Mouse (Mus musculus) small intestine, adult 2 months (tissue): ENCODE results near the gene Mrpl43. TPM values are rescaled to one million over a fixed set of nuclear protein-coding genes. Genes with fewer than 3 reads are reported as not detected.

Experiments
- H3K27ac ChIP-seq: fragments of 200-500 bp; 2 replicates; pipeline ENCODE4 v1.5.1; 2012; ENCODE audit warnings: low read depth, low read length, control low read depth, inconsistent platforms; ENCODE audit not compliant: insufficient read depth
- H3K27me3 ChIP-seq: fragments of 200-500 bp; 2 replicates; pipeline ENCODE4 v1.6.1; 2012; ENCODE audit warnings: mild to moderate bottlenecking, moderate library complexity, low read length, inconsistent platforms; ENCODE audit not compliant: control insufficient read depth, insufficient read depth
- H3K36me3 ChIP-seq: fragments of 200-500 bp; 2 replicates; pipeline ENCODE4 v1.6.1; 2012; ENCODE audit warnings: mild to moderate bottlenecking, low read length, control low read depth, inconsistent platforms; ENCODE audit not compliant: control insufficient read depth, insufficient read depth
- H3K4me1 ChIP-seq: fragments of 200-500 bp; 2 replicates; pipeline ENCODE4 v1.6.1; 2012; ENCODE audit warnings: low read length, inconsistent platforms, mixed read lengths; ENCODE audit not compliant: control insufficient read depth, insufficient read depth, insufficient read length
- H3K4me3 ChIP-seq: fragments of 200-500 bp; 2 replicates; pipeline ENCODE4 v1.5.1; 2012; ENCODE audit warnings: low read depth, mild to moderate bottlenecking, control low read depth, inconsistent platforms, low read length, moderate library complexity
- CTCF ChIP-seq: fragments of 200-500 bp; IDR thresholded peaks from 2 replicates; pipeline ENCODE4 v1.5.1; 2012; ENCODE audit warnings: low read depth, mild to moderate bottlenecking, control low read depth, inconsistent platforms, low read length, moderate library complexity, mixed read lengths; ENCODE audit not compliant: insufficient replicate concordance, insufficient read length; ENCODE audit errors: extremely low read depth
- POLR2A ChIP-seq: fragments of 200-500 bp; IDR thresholded peaks from 2 replicates; pipeline ENCODE4 v1.6.1; 2012; ENCODE audit warnings: low read depth, mild to moderate bottlenecking, control low read depth, inconsistent platforms, low read length, moderate library complexity
- WGBS: fragments of 180-500 bp; shearing (Covaris S2); methylation state at CpG from one replicate; pipeline ENCODE4 v1.1.7; 2018; 5-methylcytosine and 5-hydroxymethylcytosine counted together
- polyA plus RNA-seq: library from polyadenylated mRNA; depleted of rRNA; stranded (reverse); fragments of >200 nt; gene quantifications from 2 replicates; pipeline ENCODE4 v1.2.3, GENCODE M21; 2012; rRNA removed

Gene Mrpl43
- 71.9 and 126 TPM in 2 replicates for polyA plus RNA-seq

- H3K36me3 ChIP-seq = peaks cover 42% of the 10 kb centered on the region
- no peaks in the 10 kb centered on the region for H3K27me3 ChIP-seq
- TF ChIP-seq POLR2A (peak; percentile 53; the same call in 1 of the 2 replicates), CTCF (no peak)
- peaks cover 21% of the 10 kb centered on the region; the same call in 1 of the 2 replicates for H3K4me1 ChIP-seq
- WGBS = under 1% methylated on average over 82 of the region's 82 CpGs
- H3K27ac ChIP-seq = peak within 1 kb of the TSS; percentile 87
- H3K4me3 ChIP-seq = peak within 1 kb of the TSS; percentile 88
These were observed at the start of gene Mrpl43 for GRCm38 (mm10) chr19:45005957-45006712. TSS of gene Mrpl43 (minus strand) at chr19:45006442.

GRCm38 (mm10) chr19:45054892-45055690, 48.8 kb upstream of the Mrpl43 start:
- peaks cover 5% of the 10 kb centered on the region; the same call in 1 of the 2 replicates for H3K4me1 ChIP-seq
- H3K36me3 ChIP-seq = peaks cover 1% of the 10 kb centered on the region; the same call in 1 of the 2 replicates
- TF ChIP-seq CTCF (no peak), POLR2A (no peak)
- H3K27me3 ChIP-seq = no peaks in the 10 kb centered on the region
- 84% methylated on average over 6 of the region's 6 CpGs for WGBS
- no peak overlapping the region for H3K4me3 ChIP-seq
- H3K27ac ChIP-seq = no peak overlapping the region

- Histone ChIP-seq H3K36me3 (peaks cover 1% of the 10 kb centered on the region; the same call in 1 of the 2 replicates), H3K27ac (no peak overlapping the region), H3K4me3 (no peak overlapping the region), H3K4me1 (peaks cover 5% of the 10 kb centered on the region; the same call in 1 of the 2 replicates), H3K27me3 (no peaks in the 10 kb centered on the region)
- TF ChIP-seq CTCF (no peak), POLR2A (no peak)
- WGBS = 90% methylated on average over 8 of the region's 8 CpGs
These were observed 47.2 kb upstream of the Mrpl43 start for GRCm38 (mm10) chr19:45053451-45053850.

DNA sequence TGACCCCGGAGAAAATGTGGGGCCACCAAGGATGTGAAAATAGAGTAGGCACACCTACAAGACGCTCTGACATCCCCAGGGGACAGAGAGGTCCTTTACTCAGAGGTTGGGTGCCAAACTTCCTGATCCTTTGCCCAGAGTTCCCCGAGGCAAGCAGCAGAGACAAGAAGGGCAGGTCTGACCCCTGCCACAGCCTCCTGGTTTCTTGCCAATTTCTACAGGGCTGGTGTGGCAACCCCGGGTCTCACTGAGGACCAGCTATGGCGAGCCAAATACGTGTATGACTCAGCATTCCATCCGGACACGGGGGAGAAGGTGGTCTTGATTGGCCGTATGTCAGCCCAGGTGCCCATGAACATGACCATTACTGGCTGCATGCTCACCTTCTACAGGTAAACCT, 43.3 kb upstream of the Mrpl43 start:
- H3K27ac ChIP-seq = no peak overlapping the region
- WGBS = 68% methylated on average over 9 of the region's 9 CpGs
- peaks cover 3% of the 10 kb centered on the region for H3K4me1 ChIP-seq
- H3K27me3 ChIP-seq = no peaks in the 10 kb centered on the region
- H3K4me3 ChIP-seq = no peak overlapping the region
- H3K36me3 ChIP-seq = 0 out of 2 replicates have a peak, but pooled peaks cover 1% of the 10 kb centered on the region
- TF ChIP-seq CTCF = no peak
- no peak for TF ChIP-seq POLR2A

GRCm38 (mm10) chr19:45048644-45049365, 42.6 kb upstream of the Mrpl43 start:
- no peak for TF ChIP-seq POLR2A
- TF ChIP-seq CTCF = no peak
- H3K4me3 ChIP-seq = peak overlapping the region; percentile 68
- peak overlapping the region; percentile 82 for H3K27ac ChIP-seq
- 79% methylated on average over 12 of the region's 12 CpGs for WGBS
- H3K4me1 ChIP-seq = peaks cover 6% of the 10 kb centered on the region
- H3K36me3 ChIP-seq = 0 out of 2 replicates have a peak, but pooled peaks cover 1% of the 10 kb centered on the region
- no peaks in the 10 kb centered on the region for H3K27me3 ChIP-seq

DNA sequence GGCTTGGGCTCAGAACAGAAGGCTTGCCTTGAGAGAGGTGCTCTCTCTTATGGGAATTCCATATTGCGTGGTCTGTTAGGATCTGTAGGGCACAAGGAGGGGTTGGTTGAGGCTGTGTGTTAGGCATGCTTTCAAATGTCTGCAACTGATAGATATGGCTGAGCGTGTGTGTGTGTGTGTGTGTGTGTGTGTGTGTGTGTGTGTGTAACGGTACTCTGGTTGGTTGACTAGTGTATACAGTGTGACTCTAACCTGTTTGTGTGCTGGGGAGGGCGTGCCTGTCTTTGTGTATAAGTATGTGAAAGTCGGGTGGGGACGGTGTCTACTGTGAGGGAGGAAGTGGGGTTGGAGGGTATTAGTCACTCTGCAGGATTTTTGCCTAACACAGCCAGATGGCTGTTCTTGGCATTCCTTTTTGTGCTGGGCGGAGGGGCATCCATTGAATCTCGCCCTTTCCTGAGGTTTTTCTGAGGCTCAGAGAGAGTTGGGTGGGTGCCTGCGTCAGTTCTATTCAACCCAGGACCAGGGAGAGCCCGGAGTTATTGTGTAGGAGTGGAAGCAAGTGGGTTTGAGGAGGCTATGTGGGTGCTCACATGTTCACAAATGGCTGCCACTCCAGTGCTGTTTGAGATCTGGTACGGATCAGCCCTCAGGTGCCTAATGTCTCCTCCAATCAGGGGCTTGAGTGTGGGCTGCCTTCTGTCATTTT, 41.8 kb upstream of the Mrpl43 start:
- Histone ChIP-seq H3K4me3 (peak overlapping the region; percentile 68), H3K36me3 (no peaks in the 10 kb centered on the region), H3K4me1 (peaks cover 6% of the 10 kb centered on the region), H3K27ac (peak overlapping the region; percentile 82), H3K27me3 (no peaks in the 10 kb centered on the region)
- TF ChIP-seq CTCF = no peak
- no peak for TF ChIP-seq POLR2A
- WGBS = 15% methylated on average over 11 of the region's 11 CpGs
